Mouse (Mus musculus): Measurements from ENCODE around the gene Gpn2. TPM values are rescaled to one million over a fixed set of nuclear protein-coding genes. Genes with fewer than 3 reads are reported as not detected.

Gene Gpn2
- total and polyA plus RNA-seq, 3 experiments = 2.3 to 46.7 (median 10.2) TPM

GRCm38 (mm10) chr4:133613867-133614266 lies 29.7 kb downstream of the Gpn2 start:
- H3K4me3 ChIP-seq (ENCODE audit: low read depth, low read length) = no peak overlapping the region
- H3K36me3 ChIP-seq (replicated peaks) = peaks cover 49% of the 10 kb centered on the region
- DNase-seq (ENCODE audit: low spot score) (no peak), ATAC-seq (ENCODE audit: extremely low read depth, insufficient number of reproducible peaks, low FRiP score, poor library complexity, severe bottlenecking) (no peak)
- H3K27me3 ChIP-seq (ENCODE audit: insufficient read depth, low read length) = no peaks in the 10 kb centered on the region
- TF ChIP-seq GATA2 (IDR thresholded peaks at IDR 0.05; ENCODE audit: borderline replicate concordance, low read depth, low read length) = no peak
- no peak for TF ChIP-seq CTCF (IDR thresholded peaks at IDR 0.05; ENCODE audit: low read depth, low read length)
- no peak for TF ChIP-seq GATA1 (IDR thresholded peaks at IDR 0.05; ENCODE audit: borderline replicate concordance, low read length)
- no peak for TF ChIP-seq TAL1 (conservative IDR thresholded peaks at IDR 0.05; ENCODE audit: low read depth, low read length)
- TF ChIP-seq POLR2AphosphoS5 (IDR thresholded peaks at IDR 0.05; ENCODE audit: insufficient replicate concordance, low read depth, low read length) = no peak
- H3K9me3 ChIP-seq (replicated peaks) = peaks cover 7% of the 10 kb centered on the region
- no peaks in the 10 kb centered on the region for H3K4me1 ChIP-seq (ENCODE audit: insufficient read depth, low read depth, low read length)

DNA sequence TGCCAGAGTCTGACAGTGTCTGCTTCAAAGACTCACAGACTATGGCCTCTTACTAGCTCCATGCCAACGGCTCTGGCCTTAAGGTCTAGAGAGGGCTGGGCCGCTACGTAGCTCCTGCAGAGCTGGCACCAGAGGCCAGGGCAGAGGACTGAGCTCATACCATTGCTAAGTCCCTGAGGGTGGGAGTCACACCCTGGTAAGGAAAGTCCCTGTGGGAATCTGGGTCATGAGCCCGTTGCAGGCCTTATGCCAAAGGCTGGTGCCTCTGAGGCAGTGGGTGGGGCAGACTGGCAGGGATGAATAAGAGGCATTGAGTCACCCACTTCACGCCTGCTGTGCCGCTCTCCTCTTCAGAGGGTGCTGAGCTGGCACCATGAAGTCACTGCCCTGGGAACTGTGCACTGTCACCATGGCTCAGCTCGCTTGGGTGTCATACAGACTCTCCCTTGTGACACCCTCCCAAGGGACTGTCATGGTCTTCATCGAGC lies 30.2 kb downstream of the Gpn2 start:
- H3K4me1 ChIP-seq (ENCODE audit: insufficient read depth, low read depth, low read length) = no peaks in the 10 kb centered on the region
- H3K4me3 ChIP-seq (ENCODE audit: low read depth, low read length) = no peak overlapping the region
- DNase-seq (ENCODE audit: low spot score) (no peak), ATAC-seq (ENCODE audit: extremely low read depth, insufficient number of reproducible peaks, low FRiP score, poor library complexity, severe bottlenecking) (no peak)
- TF ChIP-seq TAL1 (conservative IDR thresholded peaks at IDR 0.05; ENCODE audit: low read depth, low read length) (no peak), GATA2 (IDR thresholded peaks at IDR 0.05; ENCODE audit: borderline replicate concordance, low read depth, low read length) (no peak), CTCF (IDR thresholded peaks at IDR 0.05; ENCODE audit: low read depth, low read length) (no peak), POLR2AphosphoS5 (IDR thresholded peaks at IDR 0.05; ENCODE audit: insufficient replicate concordance, low read depth, low read length) (no peak), GATA1 (IDR thresholded peaks at IDR 0.05; ENCODE audit: borderline replicate concordance, low read length) (no peak)
- peaks cover 49% of the 10 kb centered on the region for H3K36me3 ChIP-seq (replicated peaks)
- H3K27me3 ChIP-seq (ENCODE audit: insufficient read depth, low read length) = no peaks in the 10 kb centered on the region
- peaks cover 7% of the 10 kb centered on the region for H3K9me3 ChIP-seq (replicated peaks)

GRCm38 (mm10) chr4:133615416-133615815 lies 31.3 kb downstream of the Gpn2 start:
- H3K36me3 ChIP-seq (replicated peaks) = peaks cover 45% of the 10 kb centered on the region
- DNase-seq (ENCODE audit: low spot score) = no peak
- H3K27me3 ChIP-seq (ENCODE audit: insufficient read depth, low read length) = no peaks in the 10 kb centered on the region
- H3K4me3 ChIP-seq (ENCODE audit: low read depth, low read length) = no peak overlapping the region
- ATAC-seq (ENCODE audit: extremely low read depth, insufficient number of reproducible peaks, low FRiP score, poor library complexity, severe bottlenecking) = no peak
- peaks cover 4% of the 10 kb centered on the region; the same call in 1 of the 2 replicates for H3K4me1 ChIP-seq (ENCODE audit: insufficient read depth, low read depth, low read length)
- peaks cover 7% of the 10 kb centered on the region for H3K9me3 ChIP-seq (replicated peaks)
- TF ChIP-seq GATA1 (IDR thresholded peaks at IDR 0.05; ENCODE audit: borderline replicate concordance, low read length) (no peak), GATA2 (IDR thresholded peaks at IDR 0.05; ENCODE audit: borderline replicate concordance, low read depth, low read length) (no peak), POLR2AphosphoS5 (IDR thresholded peaks at IDR 0.05; ENCODE audit: insufficient replicate concordance, low read depth, low read length) (no peak), CTCF (IDR thresholded peaks at IDR 0.05; ENCODE audit: low read depth, low read length) (no peak), TAL1 (conservative IDR thresholded peaks at IDR 0.05; ENCODE audit: low read depth, low read length) (no peak)

DNA sequence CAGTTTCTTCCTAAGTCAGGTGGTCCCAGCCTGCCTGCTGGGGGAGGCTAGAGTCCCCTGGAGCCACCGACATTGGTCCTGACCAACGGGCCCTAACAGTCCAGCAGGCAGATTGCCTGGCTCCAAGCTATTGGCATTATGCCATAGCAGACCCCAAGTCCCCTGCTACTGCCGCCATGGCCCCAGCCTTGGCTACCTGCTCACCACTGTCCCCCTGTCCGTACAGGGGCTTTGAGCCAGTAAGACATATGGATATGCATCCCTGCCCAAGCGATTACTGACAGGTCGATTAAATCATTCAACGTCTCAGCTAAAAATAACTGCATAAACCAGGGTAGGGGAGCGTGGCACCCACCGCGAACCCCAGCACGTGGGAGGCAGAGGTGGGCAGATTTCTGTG lies 33.8 kb downstream of the Gpn2 start:
- H3K27me3 ChIP-seq (ENCODE audit: insufficient read depth, low read length) = no peaks in the 10 kb centered on the region
- ATAC-seq (ENCODE audit: extremely low read depth, insufficient number of reproducible peaks, low FRiP score, poor library complexity, severe bottlenecking) = no peak
- H3K4me3 ChIP-seq (ENCODE audit: low read depth, low read length) = no peak overlapping the region
- no peak for DNase-seq (ENCODE audit: low spot score)
- H3K4me1 ChIP-seq (ENCODE audit: insufficient read depth, low read depth, low read length) = peaks cover 9% of the 10 kb centered on the region; the same call in 1 of the 2 replicates
- peaks cover 39% of the 10 kb centered on the region for H3K36me3 ChIP-seq (replicated peaks)
- H3K9me3 ChIP-seq (replicated peaks) = no peaks in the 10 kb centered on the region
- TF ChIP-seq POLR2AphosphoS5 (IDR thresholded peaks at IDR 0.05; ENCODE audit: insufficient replicate concordance, low read depth, low read length) (no peak), GATA1 (IDR thresholded peaks at IDR 0.05; ENCODE audit: borderline replicate concordance, low read length) (no peak), GATA2 (IDR thresholded peaks at IDR 0.05; ENCODE audit: borderline replicate concordance, low read depth, low read length) (no peak), TAL1 (conservative IDR thresholded peaks at IDR 0.05; ENCODE audit: low read depth, low read length) (no peak), CTCF (IDR thresholded peaks at IDR 0.05; ENCODE audit: low read depth, low read length) (no peak)

GRCm38 (mm10) chr4:133619473-133620136 lies 35.4 kb downstream of the Gpn2 start:
- H3K27me3 ChIP-seq (ENCODE audit: insufficient read depth, low read length) = no peaks in the 10 kb centered on the region
- no peak overlapping the region for H3K4me3 ChIP-seq (ENCODE audit: low read depth, low read length)
- DNase-seq (ENCODE audit: low spot score) (no peak), ATAC-seq (ENCODE audit: extremely low read depth, insufficient number of reproducible peaks, low FRiP score, poor library complexity, severe bottlenecking) (no peak)
- peaks cover 38% of the 10 kb centered on the region for H3K36me3 ChIP-seq (replicated peaks)
- H3K9me3 ChIP-seq (replicated peaks) = no peaks in the 10 kb centered on the region
- TF ChIP-seq POLR2AphosphoS5 (IDR thresholded peaks at IDR 0.05; ENCODE audit: insufficient replicate concordance, low read depth, low read length) (no peak), CTCF (IDR thresholded peaks at IDR 0.05; ENCODE audit: low read depth, low read length) (no peak), GATA2 (IDR thresholded peaks at IDR 0.05; ENCODE audit: borderline replicate concordance, low read depth, low read length) (no peak), GATA1 (IDR thresholded peaks at IDR 0.05; ENCODE audit: borderline replicate concordance, low read length) (no peak), TAL1 (conservative IDR thresholded peaks at IDR 0.05; ENCODE audit: low read depth, low read length) (no peak)
- peaks cover 9% of the 10 kb centered on the region; the same call in 1 of the 2 replicates for H3K4me1 ChIP-seq (ENCODE audit: insufficient read depth, low read depth, low read length)

- no peak for TF ChIP-seq POLR2AphosphoS5 (IDR thresholded peaks at IDR 0.05; ENCODE audit: insufficient replicate concordance, low read depth, low read length)
- no peak for TF ChIP-seq TAL1 (conservative IDR thresholded peaks at IDR 0.05; ENCODE audit: low read depth, low read length)
- TF ChIP-seq CTCF (IDR thresholded peaks at IDR 0.05; ENCODE audit: low read depth, low read length) = no peak
- TF ChIP-seq GATA2 (IDR thresholded peaks at IDR 0.05; ENCODE audit: borderline replicate concordance, low read depth, low read length) = no peak
- TF ChIP-seq GATA1 (IDR thresholded peaks at IDR 0.05; ENCODE audit: borderline replicate concordance, low read length) = no peak
- Histone ChIP-seq H3K27me3 (ENCODE audit: insufficient read depth, low read length) (no peaks in the 10 kb centered on the region), H3K4me3 (ENCODE audit: low read depth, low read length) (no peak overlapping the region), H3K4me1 (ENCODE audit: insufficient read depth, low read depth, low read length) (peaks cover 15% of the 10 kb centered on the region; the same call in 1 of the 2 replicates), H3K9me3 (replicated peaks) (no peaks in the 10 kb centered on the region), H3K36me3 (replicated peaks) (peaks cover 36% of the 10 kb centered on the region)
- ATAC-seq (ENCODE audit: extremely low read depth, insufficient number of reproducible peaks, low FRiP score, poor library complexity, severe bottlenecking) = no peak
- DNase-seq (ENCODE audit: low spot score) = no peak
Observed at GRCm38 (mm10) chr4:133620668-133621067, 36.5 kb downstream of the Gpn2 start.

Measured in G1E (cell line).